Mouse (Mus musculus) ES-E14 (cell line): Measurements from ENCODE around the gene Ctnnd2.
A peak's percentile ranks its signal among the peaks of the same experiment; 100 is the strongest.

Experiments used
- CHD2 ChIP-seq: IDR thresholded peaks from 2 replicates; pipeline ENCODE4 v1.6.1; 2014; ENCODE audit warnings: mild to moderate bottlenecking, low read depth, low read length, inconsistent platforms
- MAFK ChIP-seq: IDR thresholded peaks from 2 replicates; pipeline ENCODE4 v1.6.1; 2014; ENCODE audit warnings: mild to moderate bottlenecking, low read depth, low read length, inconsistent platforms; ENCODE audit not compliant: insufficient read depth
- ZC3H11A ChIP-seq: IDR thresholded peaks from 2 replicates; pipeline ENCODE4 v1.6.1; 2012; ENCODE audit warnings: low read depth, mild to moderate bottlenecking, inconsistent platforms, low read length, borderline replicate concordance

DNA sequence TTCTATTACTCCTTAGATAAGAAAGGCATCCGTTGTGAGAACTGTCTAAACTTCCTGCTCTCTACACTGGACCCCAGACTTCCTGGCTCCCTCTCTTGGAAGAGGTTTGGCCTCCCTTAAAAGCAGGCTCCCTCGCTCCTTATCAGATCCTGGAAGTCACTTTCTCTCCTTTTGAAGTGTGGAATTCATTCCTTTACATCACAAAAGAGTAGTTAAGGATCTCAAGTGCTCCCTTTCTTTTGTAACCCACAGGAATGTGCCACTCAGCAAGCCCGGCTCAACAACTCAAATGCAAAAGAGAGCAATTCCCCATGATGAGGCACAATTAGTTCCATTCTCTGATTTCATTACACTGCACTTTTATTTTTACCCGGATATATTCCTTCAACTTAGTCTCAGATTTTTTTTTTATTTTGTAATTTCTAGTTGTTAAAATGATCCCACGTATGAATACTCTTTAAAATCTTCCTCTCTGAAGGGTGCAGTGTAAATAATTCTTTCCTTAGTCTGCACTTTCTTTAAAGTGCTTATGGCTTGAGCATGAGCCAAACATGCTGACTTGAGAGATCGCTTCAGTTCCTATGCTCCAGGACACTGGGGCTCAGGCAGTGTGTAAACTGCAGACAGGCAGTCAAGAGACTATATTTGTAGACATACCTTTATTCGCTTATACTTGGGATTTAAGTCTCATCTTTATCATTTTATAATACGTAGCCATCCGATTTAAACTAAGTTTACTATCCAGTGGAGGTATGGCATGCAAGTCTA lies 210.9 kb downstream of the Ctnnd2 start:
- TF ChIP-seq CHD2: peak; percentile 65; the same call in 1 of the 2 replicates
- no peak for TF ChIP-seq ZC3H11A
- peak; percentile 92 for TF ChIP-seq MAFK
